Mouse (Mus musculus): ENCODE measurements at regions not wholly inside any gene's neighbourhood (a gene's known extent, or its start where the extent isn't known, plus 50 kb on each side); places are given as distances from the start of the nearest gene placed in this dataset.

GRCm38 (mm10) chr16:46613062-46613818 lies 114.9 kb upstream of the Nectin3 start:
- no peak for TF ChIP-seq POLR2A (IDR thresholded peaks at IDR 0.05; ENCODE audit: low read depth, low read length)
- TF ChIP-seq CTCF (IDR thresholded peaks at IDR 0.05; ENCODE audit: borderline replicate concordance, insufficient read depth, low read length) = no peak

All from embryonic fibroblast, embryonic 13.5 days (primary cell).